In the genomic region with DNA sequence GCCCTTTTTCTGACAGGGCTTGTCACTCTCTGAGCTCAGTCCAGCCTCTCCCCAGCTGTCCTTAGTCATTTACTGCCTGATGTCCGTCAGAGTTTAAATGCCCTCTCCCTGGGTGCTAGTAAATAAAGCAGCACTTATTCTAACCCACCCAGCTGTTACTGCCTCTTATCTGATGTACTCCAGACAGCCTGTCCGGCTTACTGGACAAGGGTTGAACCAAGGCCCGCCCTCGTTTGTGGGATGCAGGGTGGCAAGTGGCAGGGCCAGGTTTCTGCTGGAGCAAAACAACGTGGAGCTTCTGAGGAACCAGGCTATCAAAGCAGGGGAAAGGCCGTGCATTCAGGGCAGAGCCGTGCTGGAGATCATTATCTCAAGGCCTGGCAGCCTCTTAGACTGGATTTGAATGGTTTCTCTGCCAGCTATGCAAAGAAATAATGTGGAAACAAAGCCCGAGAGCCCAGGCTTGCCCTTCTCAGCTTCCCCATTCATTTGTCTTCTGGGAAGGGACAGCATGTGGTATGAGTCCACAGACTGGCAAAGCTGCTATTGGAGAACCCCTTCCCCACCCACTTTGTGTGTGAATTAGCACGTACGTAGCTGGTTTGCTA, we compare ENCODE assay signal across 8 mouse cellular contexts. TPM values are rescaled to one million over a fixed set of nuclear protein-coding genes. Genes with fewer than 3 reads are reported as not detected.
DNase-seq lines count a peak whose midpoint lies in the region; ATAC-seq lines count a peak whose summit lies in the region.
"Had no signal": no experiment of that assay in that cellular context is flagged by ENCODE, and none has a peak within 500 bp of the region (broad histone marks: within the 10 kb centered on the region; RNA-seq: fewer than 3 reads in every experiment).

No protein-coding gene starts in this region.

- H3K4me1 ChIP-seq in embryonic facial prominence, embryonic 12.5 days = peaks cover 35% of the 10 kb centered on the region
- peaks cover 38% of the 10 kb centered on the region for H3K4me1 ChIP-seq in forebrain, embryonic 11.5 days (replicated peaks; ENCODE audit: control insufficient read depth, insufficient read depth, low read length)

- H3K9ac ChIP-seq in embryonic facial prominence, embryonic 12.5 days = no peak overlapping the region
- no peak overlapping the region for H3K9ac ChIP-seq in forebrain, embryonic 11.5 days (ENCODE audit: low read length)

- 0 out of 2 replicates have a peak, but pooled peaks cover 5% of the 10 kb centered on the region for H3K36me3 ChIP-seq in embryonic facial prominence, embryonic 12.5 days
- H3K36me3 ChIP-seq in forebrain, embryonic 11.5 days (ENCODE audit: control insufficient read depth, insufficient read depth, low read length) = peaks cover 6% of the 10 kb centered on the region; the same call in 1 of the 2 replicates

- H3K4me2 ChIP-seq in embryonic facial prominence, embryonic 12.5 days (replicated peaks) = no peak overlapping the region
- H3K4me2 ChIP-seq in forebrain, embryonic 11.5 days (ENCODE audit: low read depth, low read length, severe bottlenecking) = no peak overlapping the region

- DNase-seq in forebrain, embryonic 11.5 days (ENCODE audit: low spot score) = no peak
- peak; percentile 46 to 83 for DNase-seq in kidney, postnatal 25 days
- DNase-seq in lung, postnatal 4 days = peak; percentile 76 to 88
- DNase-seq in layer of hippocampus, postnatal 25 days (ENCODE audit: extremely low spot score in 1 of 2, low spot score in 1 of 2) = no peak
- DNase-seq in right cerebral cortex, postnatal 36 days (ENCODE audit: low spot score in 2 of 2) = no peak
- no peak for DNase-seq in cerebellum, adult 18-20 months

- H3K27me3 ChIP-seq in embryonic facial prominence, embryonic 12.5 days = no peaks in the 10 kb centered on the region
- no peaks in the 10 kb centered on the region for H3K27me3 ChIP-seq in forebrain, embryonic 11.5 days (ENCODE audit: control insufficient read depth, insufficient read depth, low read length)

- H3K4me3 ChIP-seq in embryonic facial prominence, embryonic 12.5 days = no peak overlapping the region
- H3K4me3 ChIP-seq in forebrain, embryonic 11.5 days (ENCODE audit: low read depth, low read length) = no peak overlapping the region

- 48% methylated on average over 10 of the region's 10 CpGs for WGBS in embryonic facial prominence, embryonic 12.5 days
- WGBS in forebrain, embryonic 11.5 days = 26% methylated on average over 10 of the region's 10 CpGs

- no peaks in the 10 kb centered on the region for H3K9me3 ChIP-seq in embryonic facial prominence, embryonic 12.5 days
- no peaks in the 10 kb centered on the region for H3K9me3 ChIP-seq in forebrain, embryonic 11.5 days (ENCODE audit: control insufficient read depth, low read length)

- peak overlapping the region; percentile 50; the same call in 1 of the 2 replicates for H3K27ac ChIP-seq in embryonic facial prominence, embryonic 12.5 days
- peak overlapping the region; percentile 77 for H3K27ac ChIP-seq in forebrain, embryonic 11.5 days (ENCODE audit: low read depth, low read length)

- ATAC-seq in embryonic facial prominence, embryonic 12.5 days (ENCODE audit: insufficient number of reproducible peaks, insufficient read depth, low FRiP score, low TSS enrichment) = no peak
- ATAC-seq in forebrain, embryonic 11.5 days (replicated peaks; ENCODE audit: low FRiP score) = peak; percentile 37

RNA-seq across cellular contexts. Expression of a gene that starts 7.4 kb away (rescaled TPM):
- 34.2 and 37.5 TPM in 2 replicates for polyA plus RNA-seq in embryonic facial prominence, embryonic 12.5 days (2016; fragmentation: Nextera tagmentation; extraction: Ambion mirVana)
- 110 TPM in 2 replicates for polyA plus RNA-seq in forebrain, embryonic 11.5 days (2014; fragmentation: Nextera tagmentation; extraction: Ambion mirVana)
- 10 to 100 TPM; 17.0 to 18.1 TPM for total RNA-seq in layer of hippocampus, postnatal 25 days (2021)

RNA-seq across cellular contexts. Expression of a gene that starts 34.5 kb away (rescaled TPM):
- polyA plus RNA-seq in embryonic facial prominence, embryonic 12.5 days (2016; fragmentation: Nextera tagmentation; extraction: Ambion mirVana) = 6.2 and 7.2 TPM in 2 replicates
- polyA plus RNA-seq in forebrain, embryonic 11.5 days (2014; fragmentation: Nextera tagmentation; extraction: Ambion mirVana) = 2.2 and 3.6 TPM in 2 replicates
- total RNA-seq in layer of hippocampus, postnatal 25 days (2021) = 1 to 10 TPM; 3.2 to 5.4 TPM
- total RNA-seq: monocyte, adult 5-6 weeks had no signal

RNA-seq across cellular contexts. Expression of a gene that starts 39.5 kb away (rescaled TPM):
- not detected in 2 replicates for polyA plus RNA-seq in embryonic facial prominence, embryonic 12.5 days (2016; fragmentation: Nextera tagmentation; extraction: Ambion mirVana)
- not detected in 2 replicates for polyA plus RNA-seq in forebrain, embryonic 11.5 days (2014; fragmentation: Nextera tagmentation; extraction: Ambion mirVana)
- total RNA-seq in layer of hippocampus, postnatal 25 days (2021) = under 1 TPM in 1 of 2 experiments, not detected in 1; 0.22 TPM

Comparison
In these comparisons a context has a peak if more than half of its experiments do, and no peak if none do; other contexts are left out.
1. DNase-seq: peak in kidney, postnatal 25 days (2 of 2) and lung, postnatal 4 days (2 of 2); none in forebrain, embryonic 11.5 days (single experiment), layer of hippocampus, postnatal 25 days (0 of 2), right cerebral cortex, postnatal 36 days (0 of 2) and cerebellum, adult 18-20 months (0 of 2).